Mouse (Mus musculus): ENCODE measurements around the gene Gm47985.

GRCm38 (mm10) chr1:151151089-151151488 lies 31.2 kb upstream of the Gm47985 start:
- no peak for TF ChIP-seq POLR2A (IDR thresholded peaks at IDR 0.05; ENCODE audit: control insufficient read depth in 1 of 2, insufficient read depth in 1 of 2, low read depth in 1 of 2, low read length in 2 of 2, poor library complexity in 1 of 2)
- no peak for TF ChIP-seq E2F4 (IDR thresholded peaks at IDR 0.05; ENCODE audit: borderline replicate concordance, low read depth, low read length)
- TF ChIP-seq GABPA (IDR thresholded peaks at IDR 0.05; ENCODE audit: low read depth, low read length) = no peak
- no peak for TF ChIP-seq ZC3H11A (IDR thresholded peaks at IDR 0.05; ENCODE audit: low read depth, low read length)
- TF ChIP-seq USF1 (IDR thresholded peaks at IDR 0.05; ENCODE audit: low read depth, low read length) = no peak
- no peak for TF ChIP-seq CTCF (IDR thresholded peaks at IDR 0.05 in 2 of 3, conservative IDR thresholded peaks at IDR 0.05 in 1 of 3; ENCODE audit: control insufficient read depth in 1 of 3, insufficient read depth in 1 of 3, low read depth in 2 of 3, low read length in 3 of 3, poor library complexity in 1 of 3, severe bottlenecking in 1 of 3)
- TF ChIP-seq HCFC1 (IDR thresholded peaks at IDR 0.05; ENCODE audit: low read depth, low read length) = no peak
